Mouse (Mus musculus) midbrain, embryonic 10.5 days (tissue): ENCODE data around the gene Gm34302. TPM values are rescaled to one million over a fixed set of nuclear protein-coding genes. Genes with fewer than 3 reads are reported as not detected.
"Not testable (repeated sequence)": the region's sequence is repeated elsewhere in the genome, so short reads cannot be mapped to it uniquely, and the experiment has no call there.

Source experiments
- DNase-seq: peaks from one replicate; pipeline ENCODE4 v3.0.0-alpha.2; 2017; ENCODE audit warnings: low spot score
- H3K27ac ChIP-seq: fragments of 300-500 bp; sonication (generic); replicated peaks from 2 replicates; pipeline ENCODE4 v1.5.1; 2016; ENCODE audit warnings: mild to moderate bottlenecking
- H3K27me3 ChIP-seq: fragments of 300-500 bp; sonication (generic); 2 replicates; pipeline ENCODE4 v1.6.1; 2016; ENCODE audit warnings: low read depth, mild to moderate bottlenecking; ENCODE audit not compliant: poor library complexity, severe bottlenecking
- H3K36me3 ChIP-seq: fragments of 300-500 bp; sonication (generic); 2 replicates; pipeline ENCODE4 v1.6.1; 2016; ENCODE audit warnings: mild to moderate bottlenecking, moderate library complexity
- H3K4me1 ChIP-seq: fragments of 300-500 bp; sonication (generic); 2 replicates; pipeline ENCODE4 v1.6.1; 2016
- H3K4me3 ChIP-seq: fragments of 300-500 bp; sonication (generic); 2 replicates; pipeline ENCODE4 v1.5.1; 2016; ENCODE audit warnings: mild to moderate bottlenecking, moderate library complexity
- H3K9me3 ChIP-seq: fragments of 300-500 bp; sonication (generic); replicated peaks from 2 replicates; pipeline ENCODE4 v1.6.1; 2016; ENCODE audit warnings: mild to moderate bottlenecking
- WGBS: fragments of 180-500 bp; shearing (Covaris S2); methylation state at CpG from one replicate; pipeline ENCODE4 v1.1.7; 2016; 5-methylcytosine and 5-hydroxymethylcytosine counted together
- polyA plus RNA-seq: library from polyadenylated mRNA; unstranded; fragments of >200 nt; fragmentation: Nextera tagmentation; extraction: Ambion mirVana; gene quantifications from 2 replicates; pipeline ENCODE4 v1.2.1, GENCODE M21; 2016

The Gm34302 gene
- polyA plus RNA-seq = not detected in 2 replicates

DNA sequence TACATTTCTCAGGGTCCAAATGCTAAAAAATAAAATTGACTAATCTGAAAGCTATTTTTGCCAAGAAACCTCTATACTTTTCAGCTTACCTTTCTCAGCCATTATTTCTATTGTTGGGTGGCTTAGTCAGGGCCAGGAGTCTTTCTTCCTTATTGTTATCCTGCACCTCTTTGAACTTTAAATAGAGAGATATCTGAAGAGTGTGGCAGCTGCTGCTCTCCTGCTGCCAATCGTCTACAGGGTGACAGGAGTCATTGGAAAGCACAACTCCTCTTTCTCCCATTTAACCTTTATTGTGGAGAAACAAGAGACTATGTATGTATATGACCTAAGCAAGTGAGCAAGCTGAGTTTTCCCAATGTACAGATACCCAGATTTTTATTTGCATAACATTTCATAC lies at the start of gene Gm34302:
Gene Gm34302, minus strand, starts transcription at position 154 of the 400 bp plus-strand sequence.
- WGBS = 69% methylated on average over 1 of the region's 1 CpGs
- Histone ChIP-seq H3K27me3 (no peaks in the 10 kb centered on the region), H3K9me3 (no peaks in the 10 kb centered on the region), H3K4me3 (no peak within 1 kb of the TSS), H3K27ac (no peak within 1 kb of the TSS), H3K4me1 (no peaks in the 10 kb centered on the region), H3K36me3 (no peaks in the 10 kb centered on the region)
- no peak for DNase-seq

DNA sequence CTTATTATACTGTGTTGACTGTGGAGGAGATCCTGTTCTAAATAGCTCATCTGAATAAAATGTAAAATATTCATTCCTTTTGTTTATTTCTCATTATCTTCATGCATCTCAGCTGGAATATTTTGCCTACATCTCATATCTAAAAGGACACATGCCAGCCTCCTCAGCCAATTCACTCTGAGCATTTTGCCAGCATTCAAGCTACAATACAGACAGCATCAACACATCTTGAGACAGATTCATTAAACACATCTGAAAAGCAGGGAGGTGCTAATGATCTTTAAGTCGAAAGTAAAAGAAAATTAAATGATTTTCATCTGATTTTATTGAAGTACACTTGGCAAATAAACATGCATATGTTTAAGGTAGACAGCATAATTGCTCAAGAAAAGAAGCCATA lies 48.2 kb upstream of the Gm34302 start:
- Histone ChIP-seq H3K9me3 (no peaks in the 10 kb centered on the region), H3K36me3 (no peaks in the 10 kb centered on the region), H3K27ac (no peak overlapping the region), H3K4me3 (no peak overlapping the region), H3K4me1 (no peaks in the 10 kb centered on the region), H3K27me3 (no peaks in the 10 kb centered on the region)
- 68% methylated on average over 1 of the region's 1 CpGs for WGBS
- DNase-seq = no peak

DNA sequence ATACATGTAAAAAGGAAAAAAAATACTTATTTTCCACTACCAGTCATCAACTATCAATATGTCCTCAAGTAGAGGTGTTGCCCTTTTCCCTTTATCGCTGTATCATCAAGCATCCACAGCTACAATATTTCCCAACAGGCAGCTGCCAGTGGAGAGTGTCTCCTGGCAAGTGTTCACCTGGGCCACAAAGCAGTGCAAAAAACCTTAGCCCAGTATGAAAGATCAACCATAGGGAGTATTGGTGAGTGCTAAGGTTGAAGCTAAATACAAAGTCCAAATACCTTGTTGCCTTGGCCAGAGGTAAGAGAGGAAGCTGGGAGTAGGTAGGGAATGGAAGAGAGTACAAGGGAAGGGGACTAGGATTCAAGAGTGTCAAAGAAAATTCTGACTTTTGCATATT lies 34.0 kb upstream of the Gm34302 start:
- WGBS = 98% methylated on average over 1 of the region's 1 CpGs
- Histone ChIP-seq H3K36me3 (no peaks in the 10 kb centered on the region), H3K9me3 (no peaks in the 10 kb centered on the region)

DNA sequence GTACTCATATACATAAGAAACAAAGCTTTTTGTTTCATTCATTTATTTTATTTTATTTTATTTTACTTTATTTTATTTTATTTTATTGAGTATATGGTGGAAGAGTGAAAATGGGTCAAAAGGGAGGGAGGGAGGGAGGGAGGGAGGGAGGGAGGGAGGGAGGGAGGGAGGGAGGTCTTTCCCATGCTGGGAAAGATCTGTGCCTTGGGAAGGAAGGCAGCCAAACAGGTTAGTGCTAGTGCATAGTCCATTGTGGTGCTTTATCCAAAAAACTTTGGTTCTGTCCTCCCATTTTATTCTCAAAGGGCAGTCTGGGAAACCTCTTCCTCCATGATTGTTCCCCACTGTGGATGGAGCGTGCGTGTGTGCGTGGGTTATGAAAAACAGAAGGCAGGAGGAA lies 32.6 kb upstream of the Gm34302 start:
- H3K4me3 ChIP-seq, H3K27me3 ChIP-seq, DNase-seq, H3K27ac ChIP-seq, H3K36me3 ChIP-seq, H3K9me3 ChIP-seq, H3K4me1 ChIP-seq: not testable (repeated sequence)
- 95% methylated on average over 3 of the region's 3 CpGs for WGBS

More for the DNA sequence above, 34.0 kb upstream of the Gm34302 start:
- H3K4me1 ChIP-seq = no peaks in the 10 kb centered on the region
- no peak for DNase-seq
- no peak overlapping the region for H3K4me3 ChIP-seq
- no peaks in the 10 kb centered on the region for H3K27me3 ChIP-seq
- H3K27ac ChIP-seq = no peak overlapping the region

DNA sequence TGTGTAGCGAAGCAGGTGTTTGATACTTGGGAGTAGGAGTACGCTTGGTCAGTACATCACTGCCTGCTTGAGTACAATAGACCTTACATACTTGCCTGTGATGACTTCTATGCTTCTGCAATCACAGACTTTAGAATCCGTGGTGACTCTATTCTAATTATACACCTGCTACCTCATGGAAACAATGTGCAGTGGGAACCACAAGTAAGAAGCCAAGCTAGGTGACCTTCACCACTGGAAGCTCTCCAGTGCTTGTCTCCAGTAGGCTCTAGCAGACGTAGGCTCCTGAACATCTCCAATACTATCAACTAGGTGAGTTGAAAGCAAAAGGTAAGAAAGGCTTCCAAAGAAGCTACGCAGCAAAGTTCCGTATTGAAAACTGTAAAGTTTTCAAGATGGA lies 27.6 kb upstream of the Gm34302 start:
- no peak for DNase-seq
- no peak overlapping the region for H3K4me3 ChIP-seq
- WGBS = 91% methylated on average over 6 of the region's 6 CpGs
- H3K27ac ChIP-seq = no peak overlapping the region
- H3K36me3 ChIP-seq = no peaks in the 10 kb centered on the region
- H3K9me3 ChIP-seq = no peaks in the 10 kb centered on the region
- no peaks in the 10 kb centered on the region for H3K4me1 ChIP-seq
- H3K27me3 ChIP-seq = no peaks in the 10 kb centered on the region

DNA sequence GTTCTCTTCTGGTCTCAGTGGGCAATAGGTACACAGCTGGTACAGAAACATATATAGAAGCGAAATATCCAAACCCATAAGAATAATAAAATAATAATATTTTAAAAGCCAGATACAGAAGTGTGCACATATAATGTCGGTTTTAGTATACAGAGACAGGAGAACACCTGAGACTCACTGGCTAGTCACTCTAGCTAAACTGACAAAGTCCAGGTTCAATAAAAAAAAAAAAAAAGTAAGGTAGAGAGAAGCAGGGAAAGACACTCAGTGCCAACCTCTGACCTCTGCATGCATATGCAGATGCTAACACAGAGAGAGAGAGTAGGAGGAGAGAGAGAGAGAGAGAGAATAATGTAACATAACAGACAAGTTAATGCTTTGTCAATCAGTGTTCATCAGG lies 25.8 kb upstream of the Gm34302 start:
- no peaks in the 10 kb centered on the region for H3K9me3 ChIP-seq
- no peaks in the 10 kb centered on the region for H3K36me3 ChIP-seq
- WGBS = 88% methylated on average over 2 of the region's 2 CpGs
- H3K4me1 ChIP-seq = no peaks in the 10 kb centered on the region
- H3K4me3 ChIP-seq = no peak overlapping the region
- DNase-seq = no peak
- no peaks in the 10 kb centered on the region for H3K27me3 ChIP-seq
- no peak overlapping the region for H3K27ac ChIP-seq

DNA sequence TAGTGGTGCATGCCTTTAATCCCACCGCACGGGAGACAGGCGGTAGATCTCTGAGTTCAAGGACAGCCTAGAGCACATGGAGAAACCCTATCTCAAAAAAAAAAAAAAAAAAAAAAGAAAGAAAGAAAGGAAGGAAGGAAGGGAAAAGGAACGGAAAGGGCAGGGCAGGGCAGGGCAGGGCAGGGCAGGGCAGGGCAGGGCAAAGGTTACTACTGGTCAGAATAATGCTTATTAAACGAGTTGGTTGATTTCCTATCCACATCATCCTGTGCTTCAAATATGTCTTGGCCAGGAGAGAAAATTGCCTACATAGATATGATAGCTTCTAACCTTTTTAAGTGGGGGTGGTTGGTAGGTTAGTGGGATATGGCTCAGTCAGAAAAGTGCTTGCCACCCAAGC lies 25.2 kb upstream of the Gm34302 start:
- Histone ChIP-seq H3K27me3 (no peaks in the 10 kb centered on the region), H3K4me1 (no peaks in the 10 kb centered on the region), H3K27ac (no peak overlapping the region), H3K9me3 (no peaks in the 10 kb centered on the region), H3K36me3 (no peaks in the 10 kb centered on the region), H3K4me3 (no peak overlapping the region)
- 84% methylated on average over 5 of the region's 5 CpGs for WGBS
- DNase-seq = no peak

DNA sequence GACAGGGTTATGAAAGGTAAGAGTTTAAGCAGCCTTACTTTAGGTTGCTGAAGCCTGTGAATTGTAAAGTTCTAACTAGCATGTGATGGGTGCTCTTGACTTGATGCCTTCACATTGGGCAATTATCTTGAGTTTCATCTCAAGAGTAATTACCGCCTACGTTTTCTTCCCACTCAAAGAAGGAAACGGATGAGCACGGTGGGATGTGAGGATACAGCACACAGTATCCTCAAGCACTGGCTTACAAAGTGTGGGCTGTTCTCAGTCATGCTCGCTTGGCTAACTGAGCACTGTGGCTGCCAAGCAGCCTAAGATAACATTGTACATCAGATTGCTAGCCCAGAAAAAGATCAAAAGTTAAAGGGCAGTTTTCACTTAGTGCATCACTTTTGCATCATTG lies 20.8 kb upstream of the Gm34302 start:
- DNase-seq = no peak
- H3K27ac ChIP-seq = no peak overlapping the region
- no peaks in the 10 kb centered on the region for H3K36me3 ChIP-seq
- no peaks in the 10 kb centered on the region for H3K27me3 ChIP-seq
- H3K4me3 ChIP-seq = no peak overlapping the region
- H3K9me3 ChIP-seq = no peaks in the 10 kb centered on the region
- no peaks in the 10 kb centered on the region for H3K4me1 ChIP-seq
- WGBS = 87% methylated on average over 5 of the region's 5 CpGs

DNA sequence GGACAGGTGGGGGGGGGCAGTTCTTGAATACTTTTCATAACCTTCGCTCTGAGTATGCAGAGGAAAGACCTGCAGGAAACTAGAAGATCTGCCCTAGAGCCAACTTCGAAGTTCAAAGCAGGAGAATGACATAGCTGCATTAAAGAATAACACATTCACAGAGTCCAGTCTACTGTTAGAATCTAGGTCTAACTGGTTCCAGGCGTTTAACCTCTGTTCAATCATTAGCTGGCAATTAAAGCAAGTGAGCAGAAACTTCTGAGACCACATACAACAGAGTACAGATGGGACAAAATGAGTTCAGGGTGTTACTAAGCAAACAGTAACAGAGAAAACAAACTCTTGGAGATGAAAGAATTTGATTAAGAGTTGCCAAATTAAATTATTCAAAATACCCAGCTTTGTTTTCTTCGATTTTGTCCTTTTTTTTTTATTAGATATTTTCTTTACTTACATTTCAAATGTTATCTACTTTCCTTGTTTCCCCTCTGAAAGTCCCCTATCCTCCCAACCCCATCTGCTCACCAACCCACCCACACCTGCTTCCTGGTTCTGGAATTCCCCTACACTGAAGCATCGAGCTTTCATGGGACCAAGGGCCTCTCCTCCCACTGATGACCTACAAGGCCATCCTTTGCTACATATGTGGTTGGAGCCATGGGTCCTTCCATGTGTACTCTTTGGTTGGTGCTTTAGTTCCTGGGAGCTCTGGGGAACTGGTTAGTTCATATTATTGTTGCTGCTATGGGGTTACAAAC lies 11.1 kb upstream of the Gm34302 start:
- no peak overlapping the region for H3K27ac ChIP-seq
- H3K4me3 ChIP-seq = no peak overlapping the region
- WGBS = 80% methylated on average over 5 of the region's 5 CpGs
- no peaks in the 10 kb centered on the region for H3K9me3 ChIP-seq
- H3K27me3 ChIP-seq = no peaks in the 10 kb centered on the region
- H3K36me3 ChIP-seq = no peaks in the 10 kb centered on the region
- no peak for DNase-seq
- no peaks in the 10 kb centered on the region for H3K4me1 ChIP-seq

DNA sequence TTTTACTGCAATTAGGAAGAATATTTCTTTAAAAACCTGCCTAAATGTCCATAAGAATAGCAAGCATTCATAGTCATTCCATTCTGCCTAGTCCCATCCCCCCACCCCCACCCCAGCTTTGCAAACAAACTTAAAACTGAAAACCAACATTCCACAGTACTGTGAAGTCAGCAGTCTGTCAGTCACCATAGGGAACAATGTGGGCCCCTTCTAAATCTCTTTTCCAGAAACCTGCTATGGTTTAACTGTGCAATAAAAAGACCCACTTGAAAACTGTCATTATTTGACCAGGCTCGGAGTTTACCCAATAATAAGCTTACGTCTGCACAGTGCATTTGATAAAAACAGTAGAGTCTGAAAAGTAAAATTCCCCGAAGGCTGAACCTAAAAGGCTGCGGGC lies 9.9 kb upstream of the Gm34302 start:
- DNase-seq = no peak
- WGBS = 69% methylated on average over 4 of the region's 4 CpGs
- H3K9me3 ChIP-seq = no peaks in the 10 kb centered on the region
- H3K4me3 ChIP-seq = no peak overlapping the region
- H3K27ac ChIP-seq = no peak overlapping the region
- H3K4me1 ChIP-seq = no peaks in the 10 kb centered on the region
- no peaks in the 10 kb centered on the region for H3K27me3 ChIP-seq
- no peaks in the 10 kb centered on the region for H3K36me3 ChIP-seq

DNA sequence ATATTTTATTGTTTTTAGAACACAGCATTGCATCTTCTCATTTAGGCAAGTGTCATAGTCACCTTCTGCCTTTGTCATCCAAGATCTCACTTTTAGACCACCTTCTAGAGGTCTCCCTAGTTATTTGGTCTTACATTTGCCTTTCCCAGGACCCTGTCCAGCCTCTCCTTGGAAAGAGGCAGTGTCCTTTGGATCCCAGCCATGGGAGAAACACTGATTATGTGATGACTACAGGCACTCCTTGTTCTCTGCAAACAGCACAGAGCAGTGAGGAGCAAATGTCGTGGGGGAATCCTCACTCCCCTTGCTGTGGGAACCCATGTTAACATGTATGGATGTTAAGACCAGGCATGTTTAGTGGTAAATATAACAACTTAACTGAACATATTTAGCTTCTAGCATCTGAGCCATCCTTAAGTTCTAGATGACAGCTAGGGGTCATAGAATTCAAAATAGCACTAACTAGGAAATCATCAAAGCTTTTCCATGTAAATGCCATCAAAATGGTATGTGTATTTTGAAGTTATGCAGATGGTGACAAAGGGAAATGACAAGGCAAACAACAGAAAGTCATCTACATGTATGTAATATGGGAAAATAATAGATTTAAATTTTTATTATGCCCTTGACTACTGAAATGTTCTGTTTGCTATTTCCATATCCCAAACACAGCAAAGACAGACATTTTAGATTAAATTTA lies 43.1 kb downstream of the Gm34302 start:
- H3K4me3 ChIP-seq = no peak overlapping the region
- H3K36me3 ChIP-seq = no peaks in the 10 kb centered on the region
- no peaks in the 10 kb centered on the region for H3K4me1 ChIP-seq
- no peak overlapping the region for H3K27ac ChIP-seq
- no peaks in the 10 kb centered on the region for H3K27me3 ChIP-seq
- no peaks in the 10 kb centered on the region; the same call in 1 of the 2 replicates for H3K9me3 ChIP-seq
- DNase-seq = no peak
- WGBS = 78% methylated on average over 1 of the region's 1 CpGs

DNA sequence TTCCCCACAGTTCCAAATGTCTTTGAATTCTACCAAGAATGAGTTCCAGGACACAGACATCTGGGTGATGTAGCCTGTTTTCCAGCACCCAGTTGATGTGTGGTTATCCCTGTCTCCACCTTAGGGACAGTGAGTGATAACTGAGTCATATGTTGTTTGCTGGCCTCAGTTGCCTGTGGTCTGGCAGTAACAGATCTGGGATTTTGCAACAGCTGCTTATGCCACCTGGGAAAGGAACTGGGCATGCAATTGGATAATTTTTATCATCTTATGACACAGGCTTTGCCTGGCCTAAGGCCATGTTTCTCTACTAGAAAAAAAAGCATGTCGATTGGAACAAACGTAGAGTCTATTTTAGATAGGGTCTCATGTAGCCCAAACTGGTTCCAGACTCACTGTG lies 43.9 kb downstream of the Gm34302 start:
- no peak overlapping the region for H3K27ac ChIP-seq
- no peak overlapping the region for H3K4me3 ChIP-seq
- WGBS = 95% methylated on average over 2 of the region's 2 CpGs
- no peaks in the 10 kb centered on the region for H3K36me3 ChIP-seq
- DNase-seq = no peak
- H3K27me3 ChIP-seq = no peaks in the 10 kb centered on the region
- no peaks in the 10 kb centered on the region for H3K4me1 ChIP-seq
- no peaks in the 10 kb centered on the region; the same call in 1 of the 2 replicates for H3K9me3 ChIP-seq

DNA sequence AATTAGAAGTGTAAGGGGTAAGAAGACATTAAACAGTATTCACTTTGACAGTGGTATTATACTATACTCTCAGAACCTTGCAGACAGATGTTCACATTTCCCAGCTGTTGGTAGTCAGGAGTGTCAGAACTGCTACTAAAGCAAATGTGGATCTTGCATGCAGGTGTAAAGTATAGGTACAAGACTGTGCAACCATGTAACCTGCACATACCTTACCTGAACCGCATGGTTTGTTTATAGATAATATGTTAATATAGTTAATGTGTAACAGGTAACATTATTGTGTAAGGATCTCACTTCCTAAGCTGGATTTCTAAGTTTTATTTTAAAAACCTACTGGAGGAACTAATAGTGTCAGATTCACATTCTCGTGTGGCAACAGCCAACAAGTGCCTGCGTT lies 44.8 kb downstream of the Gm34302 start:
- 92% methylated on average over 3 of the region's 3 CpGs for WGBS
- no peak for DNase-seq
- no peaks in the 10 kb centered on the region for H3K36me3 ChIP-seq
- no peaks in the 10 kb centered on the region; the same call in 1 of the 2 replicates for H3K9me3 ChIP-seq
- no peaks in the 10 kb centered on the region for H3K27me3 ChIP-seq
- H3K4me3 ChIP-seq = no peak overlapping the region
- no peak overlapping the region for H3K27ac ChIP-seq
- no peaks in the 10 kb centered on the region for H3K4me1 ChIP-seq
